Mouse (Mus musculus) ES-E14 (cell line): ENCODE results near the gene D130052B06Rik. TPM values are rescaled to one million over a fixed set of nuclear protein-coding genes. Genes with fewer than 3 reads are reported as not detected.

Experiments used
- DNase-seq: peaks from one replicate; pipeline ENCODE4 v3.0.0-alpha.2; 2013; ENCODE audit warnings: low read depth, low spot score
- H3K27ac ChIP-seq: 2 replicates; pipeline ENCODE4 v1.5.1; 2012; ENCODE audit warnings: low read depth, mild to moderate bottlenecking, low read length, moderate library complexity, mixed read lengths; ENCODE audit not compliant: poor library complexity, insufficient read depth, severe bottlenecking
- H3K36me3 ChIP-seq: 2 replicates; pipeline ENCODE4 v1.6.1; 2012; ENCODE audit warnings: mild to moderate bottlenecking, low read length, moderate library complexity, mixed read lengths; ENCODE audit not compliant: control insufficient read depth, poor library complexity, insufficient read depth, severe bottlenecking
- H3K4me1 ChIP-seq, 2 experiments: fragments of 150-350 bp in 1 of 2; sonication (generic) in 1 of 2; 2 replicates each; pipeline ENCODE4 v1.6.1; 2012; ENCODE audit warnings: low read length in 2 of 2, mild to moderate bottlenecking in 1 of 2, mixed read lengths in 1 of 2; ENCODE audit not compliant: control insufficient read depth in 2 of 2, insufficient read depth in 2 of 2, poor library complexity in 1 of 2
- H3K4me3 ChIP-seq, 2 experiments: fragments of 150-350 bp in 1 of 2; sonication (generic) in 1 of 2; 2 replicates each; pipeline ENCODE4 v1.5.1; 2012; ENCODE audit warnings: low read length in 2 of 2, low read depth in 1 of 2, mild to moderate bottlenecking in 1 of 2, mixed read lengths in 1 of 2; ENCODE audit not compliant: insufficient read depth in 1 of 2, poor library complexity in 1 of 2, severe bottlenecking in 1 of 2
- H3K9ac ChIP-seq: 2 replicates; pipeline ENCODE4 v1.6.1; 2012; ENCODE audit warnings: low read depth, mild to moderate bottlenecking, low read length, mixed read lengths; ENCODE audit not compliant: poor library complexity, insufficient read depth, severe bottlenecking
- H3K9me3 ChIP-seq: fragments of 150-350 bp; sonication (generic); 2 replicates; pipeline ENCODE4 v1.6.1; 2012; ENCODE audit warnings: low read depth, mild to moderate bottlenecking, low read length; ENCODE audit not compliant: control insufficient read depth, insufficient read depth
- CHD2 ChIP-seq: IDR thresholded peaks from 2 replicates; pipeline ENCODE4 v1.6.1; 2014; ENCODE audit warnings: mild to moderate bottlenecking, low read depth, low read length, inconsistent platforms
- HCFC1 ChIP-seq: IDR thresholded peaks from 2 replicates; pipeline ENCODE4 v1.6.1; 2012; ENCODE audit warnings: low read length, inconsistent platforms, borderline replicate concordance; ENCODE audit not compliant: insufficient read depth
- MAFK ChIP-seq: IDR thresholded peaks from 2 replicates; pipeline ENCODE4 v1.6.1; 2014; ENCODE audit warnings: mild to moderate bottlenecking, low read depth, low read length, inconsistent platforms; ENCODE audit not compliant: insufficient read depth
- ZC3H11A ChIP-seq: IDR thresholded peaks from 2 replicates; pipeline ENCODE4 v1.6.1; 2012; ENCODE audit warnings: low read depth, mild to moderate bottlenecking, inconsistent platforms, low read length, borderline replicate concordance
- ZNF384 ChIP-seq: IDR thresholded peaks from 2 replicates; pipeline ENCODE4 v1.6.1; 2012; ENCODE audit warnings: low read depth, low read length, inconsistent platforms
- in situ Hi-C, 2 experiments: fragments of 600-800 bp; cut with MboI; formaldehyde crosslinking; loops; one replicate each; pipeline ENCODE4 v1.15.1; 2025; ENCODE audit warnings: low sequenced_read_pairs in 2 of 2, inconsistent platforms in 1 of 2; ENCODE audit not compliant: unreplicated experiment in 2 of 2
- total RNA-seq: library from RNA; depleted of rRNA; stranded (reverse); fragments of 300-350 nt; gene quantifications from 2 replicates; pipeline ENCODE4 v1.2.3, GENCODE M21; 2012

D130052B06Rik gene
- total RNA-seq, 1 experiment, result 0.09 TPM

- Histone ChIP-seq H3K9me3 (no peaks in the 10 kb centered on the region), H3K4me3 (no peak overlapping the region), H3K27ac (no peak overlapping the region), H3K36me3 (no peaks in the 10 kb centered on the region; the same call in 1 of the 2 replicates), H3K4me1 (peaks cover 2 to 11% of the 10 kb centered on the region in 2 experiments; a peak in 1 of 4 replicates), H3K9ac (no peak overlapping the region)
- TF ChIP-seq MAFK, result no peak
- no peak for TF ChIP-seq CHD2
- no peak for TF ChIP-seq HCFC1
- TF ChIP-seq ZC3H11A, result 0 out of 2 replicates have a peak, but pooled peaks have one; percentile 10
- TF ChIP-seq ZNF384, result 0 out of 2 replicates have a peak, but pooled peaks have one; percentile 14
- in situ Hi-C loops, result no loop called here
- DNase-seq, result peak; percentile 55
Measured at GRCm38 (mm10) chr11:33574944-33575343, 24.2 kb upstream of the D130052B06Rik start.

GRCm38 (mm10) chr11:33578859-33579258 lies 20.2 kb upstream of the D130052B06Rik start, which contains the start of gene Gabrp:
TSS of gene Gabrp (minus strand) at chr11:33578959.
- no peak for TF ChIP-seq CHD2
- TF ChIP-seq MAFK, result no peak
- TF ChIP-seq ZC3H11A, result no peak
- TF ChIP-seq ZNF384, result no peak
- TF ChIP-seq HCFC1, result no peak
- Histone ChIP-seq H3K4me1 (peaks cover 2 to 11% of the 10 kb centered on the region in 2 experiments; a peak in 1 of 4 replicates), H3K4me3 (peak within 1 kb of the TSS in 1 of 2 experiments; percentile 47; a peak in 2 of 4 replicates), H3K36me3 (no peaks in the 10 kb centered on the region; the same call in 1 of the 2 replicates), H3K27ac (no peak within 1 kb of the TSS), H3K9ac (no peak within 1 kb of the TSS), H3K9me3 (no peaks in the 10 kb centered on the region)
- DNase-seq, result peak; percentile 44
- in situ Hi-C loops, result no loop called here

GRCm38 (mm10) chr11:33579621-33580020 lies 19.5 kb upstream of the D130052B06Rik start:
- no peaks in the 10 kb centered on the region for H3K9me3 ChIP-seq
- H3K4me3 ChIP-seq, result no peak overlapping the region
- H3K9ac ChIP-seq, result no peak overlapping the region
- H3K27ac ChIP-seq, result no peak overlapping the region
- H3K36me3 ChIP-seq, result no peaks in the 10 kb centered on the region
- in situ Hi-C loops, result no loop called here
- no peak for DNase-seq
- H3K4me1 ChIP-seq, result peaks cover 2 to 11% of the 10 kb centered on the region in 2 experiments; a peak in 1 of 4 replicates
- TF ChIP-seq CHD2 (no peak), ZNF384 (no peak), HCFC1 (no peak), MAFK (no peak), ZC3H11A (no peak)

GRCm38 (mm10) chr11:33586614-33587013 lies 12.5 kb upstream of the D130052B06Rik start:
- in situ Hi-C loops, result no loop called here
- no peak for TF ChIP-seq CHD2
- no peak for TF ChIP-seq ZNF384
- no peak for TF ChIP-seq MAFK
- no peak for TF ChIP-seq ZC3H11A
- TF ChIP-seq HCFC1, result no peak
- H3K4me3 ChIP-seq, result no peak overlapping the region
- H3K9ac ChIP-seq, result no peak overlapping the region
- H3K27ac ChIP-seq, result no peak overlapping the region
- no peaks in the 10 kb centered on the region for H3K9me3 ChIP-seq
- DNase-seq, result no peak
- H3K36me3 ChIP-seq, result no peaks in the 10 kb centered on the region
- no peaks in the 10 kb centered on the region for H3K4me1 ChIP-seq

- Histone ChIP-seq H3K9ac (no peak overlapping the region), H3K9me3 (no peaks in the 10 kb centered on the region), H3K27ac (no peak overlapping the region), H3K4me1 (no peaks in the 10 kb centered on the region), H3K4me3 (no peak overlapping the region), H3K36me3 (no peaks in the 10 kb centered on the region)
- in situ Hi-C loops, result no loop called here
- TF ChIP-seq CHD2 (no peak), ZNF384 (no peak), HCFC1 (no peak), ZC3H11A (no peak)
- DNase-seq, result no peak
Measured at GRCm38 (mm10) chr11:33590771-33591170, 8.3 kb upstream of the D130052B06Rik start.
